Mouse (Mus musculus): ENCODE measurements around the gene Cdhr3.

Cdhr3 gene

DNA sequence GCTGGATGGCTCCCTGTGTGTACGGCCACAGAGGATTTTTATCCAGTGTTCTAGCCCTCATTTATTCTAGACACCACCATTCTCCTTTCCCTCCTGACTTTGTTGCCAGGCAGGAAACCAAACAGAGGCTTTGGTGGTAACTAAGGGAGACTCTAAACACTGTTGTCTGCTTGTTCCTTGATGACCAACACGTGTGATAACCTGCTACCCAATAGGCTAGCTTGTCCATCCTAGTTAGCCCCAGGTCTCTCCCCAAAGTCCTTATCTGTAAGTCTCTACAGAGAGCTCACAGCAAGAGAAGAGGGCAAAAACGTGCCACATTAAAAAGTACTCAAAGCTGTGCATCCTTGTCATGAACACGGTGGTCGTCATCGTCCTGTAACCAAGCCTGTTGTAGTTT, at the start of gene Cdhr3:
TSS of gene Cdhr3 (minus strand) at position 101 of the 400 bp plus-strand sequence.
- DNase-seq (ENCODE audit: low spot score in 2 of 2), result no peak

GRCm38 (mm10) chr12:33139083-33139482, 46.4 kb upstream of the Cdhr3 start:
- DNase-seq (ENCODE audit: low spot score in 2 of 2), result no peak

DNA sequence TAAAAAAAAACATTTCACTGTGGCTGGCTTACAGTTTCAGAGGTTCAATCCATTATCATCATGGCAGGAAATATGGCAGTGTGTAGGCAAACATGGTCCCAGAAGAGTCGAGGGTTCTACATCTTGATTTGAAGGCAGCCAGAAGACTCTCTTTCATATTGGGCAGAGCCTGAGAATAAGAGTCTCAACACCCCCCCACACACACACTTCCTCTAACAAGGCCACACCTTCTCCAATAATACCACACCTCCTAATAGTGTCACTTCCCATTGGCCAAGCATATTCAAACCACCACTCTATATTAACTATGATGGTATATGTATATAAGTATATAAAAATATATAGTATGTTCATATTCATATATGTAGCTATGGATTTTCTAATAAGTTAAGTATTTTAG, 45.2 kb upstream of the Cdhr3 start:
- DNase-seq (ENCODE audit: low spot score in 2 of 2), result no peak

DNA sequence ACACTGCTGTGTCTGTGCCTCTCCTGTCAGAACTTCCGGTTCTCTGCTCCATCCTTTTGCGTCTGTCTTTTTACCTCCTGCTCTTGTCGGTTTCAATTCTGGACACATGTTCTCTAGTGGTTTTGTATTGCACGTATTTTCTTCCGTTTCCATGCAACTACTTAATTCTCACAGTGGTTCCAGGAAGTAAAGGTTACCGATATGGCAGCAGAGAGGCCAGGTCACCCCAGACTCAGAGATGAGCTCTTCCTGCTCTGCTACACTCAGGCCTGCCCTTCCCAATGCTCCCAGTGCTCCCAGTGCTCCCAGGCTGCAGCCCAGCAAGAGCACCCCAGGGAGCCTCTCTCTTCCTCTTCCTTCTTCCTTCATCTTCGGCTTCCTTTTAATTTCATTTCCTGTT, 39.1 kb upstream of the Cdhr3 start:
- no peak for DNase-seq (ENCODE audit: low spot score in 2 of 2)

GRCm38 (mm10) chr12:33130401-33130800, 37.7 kb upstream of the Cdhr3 start:
- no peak for DNase-seq (ENCODE audit: low spot score in 2 of 2)

- no peak for DNase-seq (ENCODE audit: low spot score in 2 of 2)
These were observed 36.7 kb upstream of the Cdhr3 start for GRCm38 (mm10) chr12:33129410-33129809.

DNA sequence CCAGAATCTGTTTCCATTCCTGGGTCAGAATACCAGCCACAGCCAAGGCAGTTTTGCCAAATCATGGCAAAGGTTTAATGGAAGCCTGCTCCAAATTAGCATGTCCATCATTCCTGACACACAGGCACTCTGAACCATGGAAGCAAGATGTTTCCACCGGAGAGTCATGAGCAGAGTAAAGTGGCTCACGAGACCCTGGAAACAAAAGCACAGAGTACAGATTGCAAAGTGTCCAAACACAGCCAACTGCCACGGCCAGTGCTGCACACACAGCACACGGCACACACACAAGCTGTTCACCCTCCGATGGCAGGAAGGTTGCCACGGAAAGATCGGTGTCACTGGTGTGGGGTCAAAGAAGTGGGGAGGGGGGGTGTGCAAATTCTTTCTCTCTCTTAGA, 36.0 kb upstream of the Cdhr3 start:
- DNase-seq (ENCODE audit: low spot score in 2 of 2), result no peak

DNA sequence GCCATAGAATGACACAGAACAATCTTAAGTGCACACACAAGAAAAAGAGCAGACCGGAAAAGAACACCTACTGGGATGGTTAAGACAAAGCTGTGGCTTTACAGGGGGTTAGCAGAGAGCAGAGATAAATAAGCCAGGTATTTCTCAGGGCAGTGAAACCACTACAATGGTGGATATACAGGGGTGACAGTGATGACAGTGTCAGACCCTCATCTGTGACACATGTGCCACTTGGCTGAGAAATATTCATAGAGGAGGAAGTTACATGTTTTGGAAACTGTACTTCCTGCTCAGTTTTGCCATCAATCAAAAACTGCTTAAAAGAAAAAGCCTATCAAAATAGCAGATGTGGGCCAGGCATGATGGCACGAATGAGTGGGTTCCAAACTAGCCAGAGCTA, 35.4 kb upstream of the Cdhr3 start:
- no peak for DNase-seq (ENCODE audit: low spot score in 2 of 2)

DNA sequence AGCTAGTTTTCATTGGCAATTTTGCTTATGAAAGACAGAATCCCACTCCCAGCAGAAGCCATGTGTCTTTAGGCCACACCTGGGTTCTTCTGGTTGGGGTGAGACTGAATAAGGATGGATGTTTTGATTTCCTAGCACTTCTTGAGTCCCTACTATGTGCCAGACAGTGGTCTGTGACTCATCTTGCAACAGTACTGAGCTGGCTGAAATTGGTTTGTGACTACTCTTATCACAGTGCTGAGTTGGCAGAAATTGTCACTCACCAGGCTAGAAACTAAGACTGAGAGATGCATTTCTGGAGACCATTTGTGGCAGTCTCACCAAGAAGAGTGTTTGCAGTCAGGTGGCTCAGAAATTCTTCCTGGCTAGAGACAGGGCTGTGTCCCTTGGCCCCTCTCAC, 33.6 kb upstream of the Cdhr3 start:
- DNase-seq (ENCODE audit: low spot score in 2 of 2), result no peak

- DNase-seq (ENCODE audit: low spot score in 2 of 2), result no peak
These were observed 33.0 kb upstream of the Cdhr3 start for GRCm38 (mm10) chr12:33125594-33126227.

DNA sequence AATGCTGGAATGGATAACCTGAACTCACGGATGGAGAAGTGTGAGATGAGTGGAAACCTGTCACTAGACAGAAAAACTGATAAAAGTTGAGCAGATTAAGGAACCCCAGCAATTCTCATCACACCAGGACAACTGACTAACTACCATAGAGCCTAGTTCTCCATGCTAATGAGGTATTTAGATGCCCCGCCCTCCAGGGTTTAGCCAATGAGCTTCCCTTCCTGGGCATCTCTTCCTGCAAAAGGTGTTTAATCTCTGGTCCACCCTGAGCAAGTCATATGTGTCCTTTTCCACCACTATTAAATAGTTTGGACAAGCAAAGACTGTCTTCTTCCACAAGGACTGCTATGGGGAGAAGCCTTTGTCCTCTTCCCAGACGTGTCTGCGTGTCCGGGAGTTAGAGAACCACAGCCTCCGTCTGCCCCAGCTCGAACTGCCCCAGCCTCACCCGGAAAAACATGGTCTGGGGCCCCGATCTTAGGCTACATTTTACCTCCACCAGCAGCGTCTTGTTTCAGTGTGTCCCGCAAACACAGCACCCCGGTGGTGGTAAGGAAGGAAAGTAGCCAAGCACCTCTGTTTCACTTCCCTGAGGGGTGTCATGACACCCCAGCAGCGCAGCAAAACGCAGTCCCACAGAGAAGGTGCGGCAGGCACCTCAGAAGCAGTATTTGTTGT, 26.1 kb upstream of the Cdhr3 start:
- DNase-seq (ENCODE audit: low spot score in 2 of 2), result no peak

GRCm38 (mm10) chr12:33110894-33111471, 18.3 kb upstream of the Cdhr3 start:
- no peak for DNase-seq (ENCODE audit: low spot score in 2 of 2)

- DNase-seq (ENCODE audit: low spot score in 2 of 2), result no peak
These were observed 16.9 kb upstream of the Cdhr3 start for GRCm38 (mm10) chr12:33109531-33109930.

- no peak for DNase-seq (ENCODE audit: low spot score in 2 of 2)
These were observed 13.9 kb upstream of the Cdhr3 start for GRCm38 (mm10) chr12:33106438-33107167.

DNA sequence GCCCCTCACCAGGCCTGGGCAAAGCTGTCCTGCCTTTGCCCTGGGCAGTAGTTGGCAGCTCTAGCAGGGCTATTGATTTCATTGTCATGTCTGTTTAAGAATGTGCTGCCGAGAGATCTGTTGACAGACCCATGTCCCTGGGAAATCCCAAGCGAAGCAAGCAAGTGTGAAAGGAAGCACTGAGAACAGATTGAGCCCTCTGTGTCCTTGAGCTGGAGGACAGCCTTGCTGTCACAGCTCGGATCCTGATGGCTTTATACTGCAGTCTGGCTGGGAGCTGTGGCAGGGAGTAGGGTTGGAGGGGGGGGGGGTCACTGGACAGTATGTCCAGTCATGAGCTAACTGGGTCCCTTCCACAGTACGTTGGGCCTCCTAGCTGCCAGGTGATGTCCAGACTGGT, 13.0 kb upstream of the Cdhr3 start:
- DNase-seq (ENCODE audit: low spot score in 2 of 2), result no peak

DNA sequence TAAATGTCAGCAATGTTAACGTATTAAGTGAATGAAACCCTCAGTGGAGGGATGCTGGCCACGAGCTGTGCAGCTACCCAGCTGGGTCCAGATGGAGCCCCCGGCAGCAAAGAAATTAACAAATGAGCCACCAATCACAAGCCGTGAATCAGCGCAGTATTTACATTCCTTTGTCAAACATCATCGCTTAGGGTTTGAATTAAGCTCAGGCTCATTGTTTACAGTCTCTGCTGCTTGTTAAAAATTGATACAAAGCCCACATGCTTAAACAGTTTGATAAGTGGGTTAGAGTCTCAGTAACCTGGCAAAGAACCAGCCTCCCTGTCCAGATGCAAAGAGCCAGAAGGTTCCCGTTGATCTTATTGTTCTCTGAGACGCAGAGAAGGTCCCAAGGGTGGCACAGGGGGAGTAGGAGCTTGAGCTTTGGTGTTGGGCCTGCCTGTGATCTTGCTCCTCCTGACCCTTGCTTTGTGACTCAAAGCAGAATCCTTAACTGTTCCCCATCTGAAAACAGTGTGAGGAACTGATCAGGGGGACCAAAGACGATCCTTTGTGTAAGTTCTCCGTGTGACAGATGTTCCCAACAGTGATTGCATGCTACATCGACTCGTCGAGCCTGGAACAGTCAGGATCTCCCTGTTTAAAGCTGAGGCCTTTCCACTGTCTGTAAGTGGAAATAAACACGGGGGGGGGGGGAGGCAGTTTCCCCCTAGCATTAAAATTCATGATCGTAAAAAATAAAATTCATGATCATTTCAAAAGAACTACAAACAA, 9.9 kb upstream of the Cdhr3 start:
- DNase-seq (ENCODE audit: low spot score in 2 of 2), result no peak

DNA sequence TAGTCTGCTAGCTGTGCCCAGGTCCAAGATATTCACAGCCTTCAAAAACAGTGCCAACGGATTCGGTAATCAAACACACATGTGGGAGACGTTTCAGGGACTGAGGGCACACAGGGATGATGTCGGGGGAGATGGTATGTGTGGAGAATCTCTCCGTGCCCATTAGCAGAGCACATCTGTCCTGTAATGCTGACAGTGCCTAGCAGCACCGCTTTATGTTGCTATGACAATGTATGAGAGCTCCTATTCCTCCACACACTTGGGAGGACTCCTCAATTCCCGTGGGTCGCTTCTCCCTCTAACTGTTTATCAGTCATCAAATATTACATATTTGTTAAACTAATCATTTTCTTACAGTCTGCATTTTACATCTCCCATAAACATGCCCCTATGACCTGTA, 9.0 kb upstream of the Cdhr3 start:
- DNase-seq (ENCODE audit: low spot score in 2 of 2), result no peak

- DNase-seq (ENCODE audit: low spot score in 2 of 2), result no peak
These were observed 3.3 kb upstream of the Cdhr3 start for GRCm38 (mm10) chr12:33096017-33096416.

- DNase-seq (ENCODE audit: low spot score in 2 of 2), result no peak
These were observed 479 bp downstream of the Cdhr3 start for GRCm38 (mm10) chr12:33092196-33092595.

DNA sequence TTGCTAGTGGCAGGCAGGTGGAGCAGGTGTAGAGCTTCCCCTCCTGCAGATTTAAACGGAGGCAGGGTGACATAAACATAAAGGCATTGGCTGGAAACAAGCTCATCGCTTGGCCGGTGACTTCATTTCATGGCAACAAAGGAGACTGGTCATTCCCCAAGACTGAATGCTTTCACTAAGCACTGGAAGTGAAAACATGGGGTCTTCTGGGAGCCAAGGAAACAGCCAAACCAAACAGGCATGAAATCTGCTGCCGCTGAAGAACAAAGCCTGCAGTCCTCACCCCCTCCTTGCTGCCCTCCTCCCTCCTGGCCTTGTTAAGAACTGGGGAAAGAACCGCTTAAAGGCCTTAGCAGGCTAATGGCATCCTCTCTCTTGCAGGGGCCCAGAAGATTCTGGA, 6.5 kb downstream of the Cdhr3 start:
- no peak for DNase-seq (ENCODE audit: low spot score in 2 of 2)

GRCm38 (mm10) chr12:33084683-33085082, 8.0 kb downstream of the Cdhr3 start:
- DNase-seq (ENCODE audit: low spot score in 2 of 2), result no peak

DNA sequence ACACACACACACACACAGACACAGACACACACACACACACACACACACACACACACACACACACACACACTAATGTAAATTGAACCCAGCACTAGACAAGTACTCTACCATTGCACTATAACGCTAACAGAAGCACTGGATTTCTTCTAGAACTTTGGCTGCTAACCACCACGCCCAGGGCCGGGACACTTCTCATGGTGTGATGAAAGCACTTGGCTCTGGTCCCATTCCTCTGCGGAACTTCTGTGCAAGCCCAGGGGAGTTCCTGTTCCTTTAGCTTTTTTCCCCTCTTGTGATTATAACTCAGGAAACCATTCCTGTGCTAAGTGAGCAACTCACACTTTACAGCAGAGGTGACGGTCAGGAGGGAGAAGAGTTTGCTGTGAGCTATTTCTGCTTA, 9.3 kb downstream of the Cdhr3 start:
- DNase-seq (ENCODE audit: low spot score in 2 of 2), result no peak
